Mouse (Mus musculus) kidney, adult 18-20 months (tissue): Measurements from ENCODE around the gene Pik3c2g.

Experiments
- DNase-seq: peaks from one replicate; pipeline ENCODE4 v3.0.0; 2021

The Pik3c2g gene

DNA sequence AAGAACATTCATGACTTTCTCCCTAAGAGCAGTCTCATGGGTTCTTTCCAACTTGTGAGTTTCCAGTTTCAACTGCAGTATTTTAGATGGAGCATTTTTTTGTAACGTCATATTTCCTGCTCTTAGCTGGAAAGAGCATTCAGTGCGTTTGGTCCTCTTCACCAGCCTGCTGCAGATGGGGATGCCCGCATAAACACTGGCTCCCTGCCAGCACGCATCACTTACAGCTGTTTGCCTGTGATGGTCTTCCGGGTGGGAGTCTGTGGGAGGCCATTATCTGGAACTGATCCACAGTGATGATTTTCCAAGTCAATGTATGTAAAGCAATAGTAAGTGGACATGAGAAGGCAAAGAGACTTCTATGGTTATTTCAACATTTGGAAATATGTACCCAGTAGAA is 151.3 kb downstream of the Pik3c2g start:
- no peak for DNase-seq

DNA sequence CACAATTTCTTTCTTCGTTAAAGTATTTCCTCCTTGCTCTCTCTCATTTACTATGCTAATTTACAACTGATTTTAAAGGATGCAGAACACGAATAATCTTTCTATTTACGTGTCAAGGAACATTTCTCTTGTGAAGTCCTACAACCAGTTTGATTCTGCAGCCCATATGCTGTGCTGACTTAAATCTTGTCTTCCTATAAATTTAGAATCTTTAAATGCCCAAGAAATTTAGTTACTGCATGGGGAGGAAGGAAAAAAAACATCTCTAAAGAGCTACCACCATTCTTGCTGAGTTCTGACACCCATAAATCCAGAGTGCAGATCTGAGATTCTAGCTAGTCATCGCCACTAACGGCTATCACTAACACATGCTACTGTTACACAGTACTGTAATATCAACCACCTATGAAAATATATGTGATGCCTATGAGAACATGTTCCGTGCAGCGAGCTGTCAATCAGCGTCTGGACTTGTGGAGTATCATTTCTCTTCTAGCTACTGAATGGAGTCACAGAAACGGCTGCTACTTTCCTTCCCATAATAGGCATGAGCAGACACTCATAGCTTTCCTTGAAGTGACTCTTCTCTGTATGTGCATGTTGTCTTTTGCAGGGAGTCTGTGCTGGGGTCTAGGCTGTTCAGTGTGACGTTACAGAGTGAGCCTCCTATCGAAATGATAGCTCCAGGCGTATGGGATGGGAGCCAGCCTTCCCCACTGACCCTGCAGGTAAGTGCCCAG is 155.8 kb downstream of the Pik3c2g start:
- no peak for DNase-seq

DNA sequence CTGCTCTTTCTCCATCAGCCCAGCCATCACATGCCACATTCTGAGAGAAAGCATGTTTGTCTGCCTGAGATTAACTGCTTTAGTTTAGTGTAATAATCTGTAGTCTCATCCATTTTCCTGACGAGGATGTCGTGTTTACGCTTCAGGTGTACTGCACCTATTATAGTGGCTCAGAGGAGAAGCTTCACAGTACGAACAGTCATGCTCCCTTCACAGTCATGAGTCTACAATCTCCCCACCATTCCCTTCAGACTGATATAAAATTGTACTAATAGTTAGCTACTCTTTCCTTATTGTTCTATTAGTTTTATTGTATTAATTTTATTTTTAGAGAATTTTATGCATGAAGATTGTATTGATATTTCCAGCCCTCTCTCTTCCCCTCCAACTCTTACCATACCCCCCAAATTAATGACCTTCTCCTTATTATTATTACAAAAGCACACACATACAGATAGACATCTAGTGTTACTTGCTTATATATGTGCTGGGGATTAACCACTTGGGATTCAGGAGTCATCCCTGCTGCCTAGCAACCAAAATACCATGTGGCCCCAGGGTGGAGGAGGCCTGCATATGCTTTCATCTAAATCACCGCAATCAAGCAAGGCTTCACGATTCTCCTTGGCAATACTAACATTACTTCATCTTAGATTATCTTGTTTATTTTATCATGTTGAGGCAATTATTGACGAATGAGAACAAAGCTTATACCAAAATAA is 159.9 kb downstream of the Pik3c2g start:
- no peak for DNase-seq

DNA sequence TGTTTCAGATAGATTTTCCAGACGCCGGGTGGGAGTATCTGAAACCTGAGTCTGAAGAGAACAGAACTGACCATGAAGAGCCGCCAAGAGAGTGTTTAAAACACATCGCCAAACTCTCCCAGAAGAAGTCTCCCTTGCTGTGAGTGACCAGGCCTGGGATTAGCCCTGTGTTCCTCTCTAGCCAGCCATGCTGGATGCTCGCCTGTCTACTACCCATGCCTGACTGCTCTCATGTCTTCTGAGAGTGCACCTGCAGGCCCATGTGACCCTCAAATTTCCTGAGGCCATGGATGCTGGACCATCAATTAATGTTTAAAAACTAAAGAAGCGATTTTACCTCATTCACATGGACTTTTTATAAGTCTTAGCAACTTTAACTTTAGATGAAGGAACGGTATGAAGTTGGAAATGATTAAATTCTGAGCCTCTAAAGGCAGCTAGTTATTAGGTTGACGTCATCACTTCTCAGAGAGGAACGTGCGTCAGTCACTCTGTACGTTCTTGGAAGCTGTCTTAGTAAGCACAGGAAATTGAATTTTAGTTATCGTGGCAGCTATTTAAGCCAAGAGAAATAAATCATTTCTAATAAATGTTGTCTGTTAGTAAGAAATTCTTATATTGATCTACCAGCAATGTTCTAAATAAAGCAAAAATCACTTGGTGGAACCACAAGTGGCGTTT is 161.2 kb downstream of the Pik3c2g start:
- no peak for DNase-seq

DNA sequence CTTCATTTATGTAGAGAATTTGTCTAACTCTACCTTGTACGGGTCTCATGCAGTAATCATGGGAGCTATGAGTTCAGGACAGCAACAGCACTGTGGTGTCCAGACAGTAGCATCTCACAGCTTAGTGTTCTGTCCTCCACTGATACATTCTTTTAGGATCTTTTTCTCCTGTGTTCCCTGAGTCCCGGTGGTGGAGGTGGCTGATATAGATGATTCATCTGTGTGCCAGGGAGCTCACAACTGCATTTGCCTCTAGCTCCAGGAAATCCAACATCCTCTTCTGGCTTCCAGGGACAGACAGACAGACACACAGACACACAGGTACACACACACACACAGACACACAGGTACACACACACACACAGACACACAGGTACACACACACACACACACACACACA is 163.6 kb downstream of the Pik3c2g start:
- DNase-seq = no peak

DNA sequence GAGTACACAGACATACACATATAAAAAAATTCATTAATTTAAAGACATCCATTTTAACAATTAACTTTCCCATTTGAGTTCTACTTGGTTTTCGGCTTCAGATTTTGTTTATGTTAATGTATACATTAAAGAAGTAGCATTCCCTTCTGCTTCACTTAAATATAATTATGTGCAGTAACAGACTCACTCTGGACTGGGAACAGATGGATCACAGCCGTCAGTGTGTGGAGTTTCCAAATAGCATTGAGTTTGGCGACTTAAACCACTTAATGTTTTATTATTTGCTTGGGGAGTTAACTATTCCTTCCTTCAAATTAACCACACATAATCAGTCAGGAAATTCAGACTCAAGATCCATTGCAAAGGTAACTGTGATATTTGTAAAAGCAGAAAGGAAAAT is 164.0 kb downstream of the Pik3c2g start:
- DNase-seq = no peak

DNA sequence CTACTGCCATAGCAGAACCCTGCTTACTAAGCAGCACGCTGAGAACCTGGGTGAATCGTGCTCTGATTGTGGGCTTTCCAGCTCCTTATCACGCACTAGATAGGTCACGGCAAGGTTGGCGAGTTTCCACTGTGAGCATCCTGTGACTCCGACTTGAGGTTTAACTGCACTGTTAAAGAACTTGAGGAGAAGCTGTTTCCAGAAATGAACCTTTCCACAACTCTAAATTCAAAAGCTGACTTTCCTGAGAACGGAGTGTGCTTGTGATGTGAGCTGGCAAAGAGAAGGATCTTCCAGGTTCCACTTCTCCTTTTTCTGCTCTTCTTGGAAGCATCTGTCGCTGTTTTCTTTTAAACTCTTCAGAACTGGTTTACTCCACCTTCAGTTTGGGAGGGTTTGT is 170.9 kb downstream of the Pik3c2g start:
- DNase-seq = no peak

DNA sequence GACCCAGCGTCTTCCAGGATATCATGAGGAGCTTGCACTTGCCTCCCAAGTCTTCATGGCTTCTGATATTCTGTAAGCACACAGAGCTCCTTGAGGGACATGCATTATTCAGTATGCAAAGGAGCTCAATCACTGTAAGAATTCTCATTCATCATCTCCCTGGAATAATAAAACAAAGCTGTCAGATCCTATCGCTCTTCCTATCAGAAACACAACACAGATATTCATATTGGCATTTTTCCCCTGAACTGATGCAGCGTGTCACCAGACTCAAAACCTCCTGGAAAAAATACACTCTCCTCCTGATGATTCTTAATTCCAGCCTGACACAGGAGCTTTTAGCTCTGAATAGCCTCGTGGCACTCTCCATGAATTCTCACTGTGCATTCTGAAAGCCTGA is 174.0 kb downstream of the Pik3c2g start:
- no peak for DNase-seq

DNA sequence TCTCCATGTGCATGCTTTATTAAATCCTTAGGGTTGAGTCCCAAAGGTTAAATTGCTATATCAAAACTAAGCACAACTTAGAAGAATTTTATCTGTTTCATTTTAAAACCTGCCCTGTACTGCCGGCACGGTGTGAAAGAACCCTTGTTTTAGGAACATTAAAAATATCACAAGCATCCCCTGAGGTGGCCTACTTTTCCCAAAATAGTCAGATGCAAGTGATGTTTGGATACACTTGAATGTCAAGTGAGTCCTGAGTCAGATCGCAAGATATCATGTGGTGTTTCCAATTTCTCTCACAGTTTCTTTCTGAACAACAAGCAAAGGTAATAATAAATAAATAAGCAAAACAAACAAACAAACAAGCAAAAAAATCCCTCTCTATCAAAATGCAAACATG is 177.4 kb downstream of the Pik3c2g start:
- no peak for DNase-seq

DNA sequence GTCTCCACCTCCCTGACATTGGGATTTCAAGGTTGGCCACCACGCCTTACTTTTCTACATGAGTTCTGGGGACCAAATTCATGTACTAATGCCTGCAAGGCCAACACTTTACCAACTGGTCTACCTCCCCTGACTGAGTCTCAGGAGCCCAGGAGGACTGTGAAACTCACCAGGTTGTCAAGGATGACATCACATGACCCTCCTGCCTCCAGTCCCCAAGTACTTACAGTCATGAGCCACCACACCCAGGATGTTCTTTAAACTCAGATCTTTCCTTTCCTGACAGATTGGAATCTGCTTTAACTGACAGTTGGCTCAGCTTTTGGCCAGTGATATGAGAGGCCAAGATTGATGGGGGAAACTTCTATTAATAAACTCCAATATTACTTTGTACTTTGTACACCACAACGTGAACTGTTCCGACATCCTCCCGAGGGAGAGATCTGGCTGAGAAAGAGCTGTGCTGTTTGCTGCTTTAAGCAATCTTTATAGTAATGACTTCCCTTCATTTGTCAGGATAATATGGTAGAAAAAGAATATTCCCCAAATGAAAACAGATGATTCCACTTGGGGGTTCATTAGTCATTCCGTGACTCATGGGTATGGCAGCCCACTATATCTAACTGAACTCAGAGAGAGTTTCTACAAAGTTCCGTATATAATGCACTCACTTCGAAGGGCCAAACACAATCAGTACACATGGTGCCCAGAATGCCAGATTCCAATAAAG is 182.9 kb downstream of the Pik3c2g start:
- DNase-seq = no peak

DNA sequence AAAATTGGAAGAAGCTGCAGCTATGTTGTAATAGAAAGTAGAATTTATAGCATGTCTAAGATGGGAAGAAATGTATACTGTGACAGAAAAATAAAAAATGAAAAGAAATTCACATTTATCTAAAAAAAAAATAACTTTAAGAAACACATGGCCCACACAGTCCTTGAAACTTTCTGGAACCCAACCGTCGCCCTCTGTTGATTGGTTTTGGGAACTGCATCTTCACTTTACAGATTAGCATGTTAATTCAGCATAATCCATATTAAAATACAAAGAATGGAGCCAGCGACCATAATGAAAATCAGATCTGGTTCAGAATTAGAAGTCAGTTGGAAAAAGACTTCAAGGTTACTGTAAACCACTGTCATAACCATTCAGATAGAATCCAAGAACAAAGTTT is 183.5 kb downstream of the Pik3c2g start:
- no peak for DNase-seq

DNA sequence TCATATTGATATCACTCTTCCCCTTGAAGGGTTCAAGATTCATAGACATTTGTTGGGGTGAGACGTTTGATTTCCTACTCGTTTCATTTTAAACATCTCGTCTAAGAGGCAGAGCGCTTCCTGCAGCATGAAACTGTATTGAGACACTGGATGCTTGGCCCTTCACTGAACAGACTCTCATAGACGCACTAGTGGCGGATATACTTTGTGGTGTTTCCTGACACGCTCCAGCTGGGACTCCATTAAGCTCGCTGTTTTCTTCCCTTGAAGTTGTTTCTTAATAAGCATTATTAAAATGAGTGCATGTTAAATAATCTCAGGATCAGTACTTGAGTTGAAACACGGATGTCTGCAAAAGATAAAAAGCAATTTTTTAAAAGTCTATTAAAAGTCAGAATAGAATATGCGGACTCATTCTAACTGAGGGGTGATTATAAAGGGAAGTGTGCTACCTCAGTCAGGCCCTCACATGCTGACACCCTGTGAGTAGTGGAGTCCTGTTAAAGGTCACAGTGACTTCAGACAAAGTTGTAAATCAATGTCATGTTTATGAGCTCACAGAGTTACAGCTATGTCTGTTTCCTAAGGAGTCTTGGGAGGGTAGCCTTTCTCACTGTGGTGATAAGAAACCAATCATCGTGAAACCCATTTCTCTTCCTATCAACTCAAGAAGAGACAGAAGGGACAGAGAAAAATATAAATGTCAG is 190.7 kb downstream of the Pik3c2g start:
- no peak for DNase-seq

DNA sequence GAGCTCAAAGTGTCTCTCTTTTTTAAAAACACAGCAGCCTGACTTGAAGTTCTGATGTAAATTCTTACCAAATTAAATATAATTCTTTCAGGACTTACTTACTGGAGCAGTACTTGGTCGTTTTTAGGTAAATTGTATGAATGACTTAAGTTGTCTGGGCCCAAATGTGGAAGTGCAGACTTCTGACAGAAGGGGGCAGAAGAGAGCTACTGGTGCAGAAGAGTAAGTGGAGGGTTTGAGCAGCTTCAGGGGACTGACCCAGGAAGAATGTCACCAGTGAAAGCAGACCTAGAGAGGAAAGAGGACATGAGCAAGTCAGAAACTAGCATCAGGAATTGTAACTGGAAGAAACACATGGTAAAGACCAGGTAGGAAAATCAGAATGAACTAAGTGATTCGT is 193.0 kb downstream of the Pik3c2g start:
- DNase-seq = no peak

DNA sequence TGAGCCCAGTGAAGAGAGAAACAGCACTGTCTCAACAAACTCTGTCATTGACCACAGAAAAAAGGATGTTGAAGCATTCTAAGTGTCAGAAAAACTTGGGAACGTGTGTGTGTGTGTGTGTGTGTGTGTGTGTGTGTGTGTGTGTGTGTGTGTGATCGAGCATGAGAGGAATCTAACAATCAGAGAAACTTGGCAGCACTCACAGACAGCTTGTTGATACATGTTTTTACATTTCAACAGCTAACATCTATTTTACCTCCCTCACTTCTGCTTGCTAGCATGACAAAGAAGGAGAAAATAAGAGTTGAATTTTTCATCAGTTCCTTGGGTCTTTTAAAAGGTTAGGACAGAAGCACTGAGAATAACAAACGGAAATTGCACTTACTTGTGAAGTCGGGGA is 202.5 kb downstream of the Pik3c2g start:
- DNase-seq = no peak

DNA sequence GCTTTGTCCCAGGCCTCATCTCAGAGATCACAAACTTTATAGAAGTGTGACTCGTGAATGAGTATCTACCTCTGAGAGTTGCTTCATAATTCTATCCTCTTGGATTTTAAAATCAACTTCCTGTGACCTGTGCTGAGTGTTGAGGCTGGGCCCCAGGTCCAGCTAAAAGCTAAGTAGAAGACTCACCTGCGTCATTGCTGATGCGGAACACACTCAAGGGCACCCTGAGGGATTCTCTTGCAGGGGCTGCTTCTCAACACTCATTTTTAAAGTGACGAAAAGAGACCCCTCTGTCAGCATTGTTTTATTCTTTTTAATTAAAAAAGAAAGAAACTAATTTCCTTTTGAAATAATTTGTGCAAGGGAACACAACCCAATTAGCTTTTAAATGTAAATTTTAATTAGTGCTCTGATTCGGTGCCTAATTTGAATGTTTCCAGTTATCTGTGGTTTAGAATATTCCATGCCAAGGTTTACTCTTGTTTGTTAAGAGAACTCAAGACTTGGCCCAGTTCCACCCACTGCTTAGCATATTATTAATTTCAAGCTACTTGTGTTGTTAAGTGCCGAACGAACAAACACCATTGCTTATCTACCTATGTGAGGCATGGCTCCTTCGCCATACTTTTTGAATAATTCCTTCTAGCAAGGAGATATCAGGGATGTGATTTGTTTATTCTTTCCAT is 212.7 kb downstream of the Pik3c2g start:
- no peak for DNase-seq

DNA sequence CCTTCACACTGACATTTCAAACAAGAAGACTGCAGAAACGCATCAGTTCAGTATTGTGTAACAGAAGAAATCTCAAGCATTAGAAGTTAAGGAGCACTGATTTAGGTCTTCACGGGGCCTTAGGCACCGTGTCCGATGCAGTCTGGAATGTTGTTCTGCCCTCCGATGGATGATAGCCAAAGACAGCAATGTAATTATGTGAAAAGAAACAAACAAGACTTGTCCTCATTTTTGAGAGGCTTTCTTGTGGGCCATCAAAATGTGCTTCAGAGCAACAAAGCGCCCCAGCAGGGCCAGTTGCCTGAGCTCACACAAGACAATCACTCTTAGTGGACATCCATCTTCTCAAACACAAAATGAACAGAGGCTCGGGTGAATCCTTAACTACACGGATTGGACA is 234.9 kb downstream of the Pik3c2g start:
- DNase-seq = no peak

DNA sequence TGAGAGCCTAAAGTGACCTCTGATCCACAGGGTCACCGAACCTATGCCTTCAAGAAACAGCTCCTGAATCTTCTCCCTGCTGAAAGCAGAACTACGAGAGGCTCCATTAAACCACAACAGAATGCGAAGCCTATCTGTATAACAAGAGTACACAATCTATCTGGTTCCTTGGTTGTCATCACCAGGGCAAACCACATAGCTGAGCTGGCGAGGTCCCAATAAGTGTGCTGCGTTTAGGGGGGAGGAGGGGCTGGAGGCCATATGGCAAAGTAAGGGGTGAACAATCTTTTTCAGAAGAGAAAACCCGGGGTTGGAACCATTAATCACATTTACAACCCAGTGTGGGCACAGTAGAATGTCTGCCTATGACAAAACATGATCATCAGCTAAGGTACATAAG is 251.2 kb downstream of the Pik3c2g start:
- DNase-seq = no peak

DNA sequence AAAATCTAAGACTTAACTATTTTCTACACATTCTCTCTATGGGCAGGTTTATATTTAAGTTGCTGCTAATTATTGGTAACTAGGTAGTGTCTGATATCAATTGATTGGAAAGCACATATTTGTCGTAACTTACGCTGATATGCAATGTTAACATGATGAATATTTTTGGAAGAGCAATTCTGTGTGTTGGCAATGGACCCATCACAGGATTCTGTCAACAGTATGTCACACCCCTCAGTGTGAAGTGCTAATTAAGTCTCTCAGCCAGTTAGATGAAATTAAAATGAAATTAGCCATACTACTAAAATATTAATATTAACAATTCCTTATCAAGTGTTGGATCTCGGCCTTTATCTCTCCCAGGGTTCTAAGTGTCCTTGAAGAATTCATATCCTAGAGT is 251.7 kb downstream of the Pik3c2g start:
- no peak for DNase-seq

DNA sequence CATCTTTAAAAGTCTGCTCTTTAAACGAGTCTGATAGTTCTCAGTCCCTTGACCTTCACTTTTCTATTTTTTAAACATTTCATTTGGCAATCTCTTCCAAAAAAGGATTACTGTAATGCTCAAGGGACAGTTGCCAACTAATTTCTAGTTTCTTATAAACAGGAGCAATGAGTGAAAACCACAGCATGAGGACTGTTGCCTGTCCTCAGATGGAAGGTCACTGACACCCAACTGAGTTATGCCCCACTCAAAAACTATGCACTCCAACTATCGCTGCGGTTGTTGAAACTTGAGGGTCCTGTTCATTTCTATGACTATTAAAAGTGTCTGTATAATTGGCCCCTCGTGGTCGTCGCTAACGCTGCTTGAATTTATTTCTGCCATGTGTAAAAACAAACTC is 252.9 kb downstream of the Pik3c2g start:
- DNase-seq = no peak

DNA sequence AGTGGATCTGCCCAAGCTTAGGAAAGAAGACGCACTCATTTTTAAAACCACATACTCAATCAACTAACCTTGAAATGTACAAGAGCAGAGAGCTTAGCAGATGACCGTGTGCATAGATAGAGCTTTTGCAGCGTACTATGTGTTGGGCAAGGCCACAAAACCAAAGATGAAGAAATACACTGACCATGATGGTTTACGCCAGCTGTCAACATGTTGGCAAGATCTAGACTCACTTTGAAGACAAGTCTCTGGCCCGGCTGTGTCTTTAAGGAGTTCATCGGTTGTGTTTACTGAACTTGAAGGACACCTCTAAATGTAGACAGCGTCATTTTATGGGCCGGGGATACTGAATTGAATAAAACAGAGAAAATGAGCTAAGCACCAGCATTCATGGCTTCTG is 254.3 kb downstream of the Pik3c2g start:
- DNase-seq = no peak

DNA sequence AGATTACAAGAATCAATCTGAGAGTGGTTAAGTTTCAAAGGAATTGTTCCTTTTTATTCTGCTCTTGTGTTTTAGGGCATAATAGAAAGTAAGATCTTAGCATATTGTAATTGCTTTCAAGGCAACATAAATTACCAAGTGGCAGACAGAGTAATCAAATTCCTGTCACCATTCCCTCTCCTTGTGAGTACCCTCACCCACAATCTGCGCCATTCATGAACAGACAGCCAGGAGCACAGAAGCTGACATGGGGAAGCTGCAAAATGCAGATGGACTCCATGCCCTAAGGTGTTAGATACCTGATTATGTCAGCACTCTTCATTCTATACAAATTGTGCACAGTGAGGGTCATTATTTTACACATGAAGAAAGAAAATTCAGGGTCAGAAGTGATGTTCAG is 255.6 kb downstream of the Pik3c2g start:
- no peak for DNase-seq

DNA sequence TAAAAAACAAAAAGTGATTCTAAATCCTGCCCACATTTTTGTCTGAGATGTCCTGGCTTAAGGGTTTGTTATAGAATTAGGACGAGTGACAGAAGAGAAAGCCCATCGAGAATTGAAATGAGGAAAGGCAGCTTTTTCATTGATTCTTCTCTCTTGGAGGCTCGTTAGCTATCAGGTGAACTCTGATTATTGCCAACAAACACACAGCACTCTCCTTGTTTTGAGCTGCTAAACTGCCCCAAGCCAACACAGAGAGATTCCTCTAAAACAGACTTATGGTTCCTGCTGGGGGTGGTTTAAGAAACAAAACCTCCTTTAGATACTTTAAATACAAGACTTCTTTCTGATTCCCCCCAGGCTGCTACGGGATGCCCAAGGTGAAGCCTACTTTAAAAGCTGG is 256.5 kb downstream of the Pik3c2g start:
- DNase-seq = no peak
